30 mouse cellular contexts compared by ENCODE assay signal in the genomic region with DNA sequence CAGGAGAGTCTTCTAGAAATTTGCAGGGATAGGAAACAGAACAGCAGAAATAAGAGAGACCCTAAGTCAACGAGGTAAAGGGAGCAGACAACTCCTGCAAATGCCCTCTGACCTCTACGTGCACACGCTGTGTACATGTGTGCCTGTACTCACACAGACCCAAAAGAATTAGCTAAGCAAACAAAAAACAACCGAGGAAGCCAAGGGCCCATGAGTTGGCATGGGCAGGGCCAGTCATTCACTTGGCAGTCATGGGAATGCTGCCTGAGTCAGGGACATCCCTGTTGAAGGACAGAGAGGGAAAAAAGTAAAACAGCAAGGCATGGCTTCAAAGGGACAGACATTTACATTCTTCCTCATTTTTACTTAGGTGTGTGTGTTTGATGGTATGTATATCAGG. TPM values are rescaled to one million over a fixed set of nuclear protein-coding genes. Genes with fewer than 3 reads are reported as not detected.
A peak's percentile ranks its signal among the peaks of the same experiment; 100 is the strongest.
DNase-seq lines count a peak whose midpoint lies in the region; ATAC-seq and TF ChIP-seq lines count a peak whose summit lies in the region.
"Had no signal": no experiment of that assay in that cellular context is flagged by ENCODE, and none has a peak within 500 bp of the region (broad histone marks: within the 10 kb centered on the region; RNA-seq: fewer than 3 reads in every experiment).

No protein-coding gene starts in this region.

- DNase-seq in adrenal gland, adult 2 months, result peak; percentile 66
- DNase-seq in adrenal gland, adult 8-10 months, result no peak
- peak; percentile 81 for DNase-seq in liver, adult 2 months (ENCODE audit: extremely low read depth, low read depth, low spot score)
- peak; percentile 46 for DNase-seq in adipocyte (ENCODE audit: low spot score)
- no peak for DNase-seq in right cerebral cortex, postnatal 10 days (ENCODE audit: low spot score in 2 of 2)
- no peak for DNase-seq in urinary bladder, adult 18-20 months (ENCODE audit: low spot score in 2 of 2)
- DNase-seq: cerebellum, adult 18-20 months; cerebellum, adult 9-11 months; cerebellum, postnatal 25 days; forebrain, postnatal 0 days; gastrocnemius, adult 2 months; gastrocnemius, postnatal 14 days; heart, adult 11 months had no signal

- WGBS in liver, adult 2 months, result 22% methylated on average over 4 of the region's 4 CpGs
- WGBS in liver, embryonic 12.5 days (ENCODE audit: insufficient replicate concordance), result 79% methylated on average over 4 of the region's 4 CpGs

- peaks cover 4% of the 10 kb centered on the region; the same call in 1 of the 2 replicates for H3K9me3 ChIP-seq in liver, embryonic 12.5 days (replicated peaks)
- H3K9me3 ChIP-seq: embryonic facial prominence, embryonic 12.5 days; embryonic facial prominence, embryonic 15.5 days; hindbrain, embryonic 15.5 days had no signal

- no peak overlapping the region for H3K4me3 ChIP-seq in liver, adult 2 months (ENCODE audit: insufficient read depth, low read depth, low read length)
- no peak overlapping the region for H3K4me3 ChIP-seq in liver, embryonic 12.5 days
- H3K4me3 ChIP-seq: embryonic facial prominence, embryonic 12.5 days; embryonic facial prominence, embryonic 15.5 days; gastrocnemius, adult 2 months; hindbrain, embryonic 12.5 days; hindbrain, embryonic 15.5 days had no signal

- no peak for TF ChIP-seq POLR2A in liver, adult 2 months (IDR thresholded peaks at IDR 0.05; ENCODE audit: extremely low read depth, insufficient read depth, low read length)

- H3K36me3 ChIP-seq in liver, adult 2 months (ENCODE audit: control insufficient read depth, insufficient read depth, low read length), result peaks cover 10% of the 10 kb centered on the region; the same call in 1 of the 2 replicates
- peaks cover 38% of the 10 kb centered on the region for H3K36me3 ChIP-seq in liver, embryonic 12.5 days

- no peak for TF ChIP-seq CTCF in liver, adult 2 months (IDR thresholded peaks at IDR 0.05; ENCODE audit: low read depth, low read length)

- no peak overlapping the region for H3K9ac ChIP-seq in liver, adult 2 months (ENCODE audit: low read depth, low read length)
- no peak overlapping the region for H3K9ac ChIP-seq in liver, embryonic 12.5 days
- H3K9ac ChIP-seq: embryonic facial prominence, embryonic 12.5 days; embryonic facial prominence, embryonic 15.5 days; forebrain, postnatal 0 days; hindbrain, embryonic 12.5 days; hindbrain, embryonic 15.5 days had no signal

- H3K4me2 ChIP-seq in liver, embryonic 12.5 days, result no peak overlapping the region
- H3K4me2 ChIP-seq: embryonic facial prominence, embryonic 12.5 days; embryonic facial prominence, embryonic 15.5 days; heart, embryonic 11.5 days; hindbrain, embryonic 12.5 days; hindbrain, embryonic 15.5 days had no signal

- H3K4me1 ChIP-seq in liver, adult 2 months (ENCODE audit: control insufficient read depth, insufficient read depth, low read length), result peaks cover 7% of the 10 kb centered on the region; the same call in 1 of the 2 replicates
- H3K4me1 ChIP-seq in liver, embryonic 12.5 days, result no peaks in the 10 kb centered on the region
- H3K4me1 ChIP-seq: embryonic facial prominence, embryonic 12.5 days; embryonic facial prominence, embryonic 15.5 days; hindbrain, embryonic 12.5 days; hindbrain, embryonic 15.5 days had no signal

- H3K79me2 ChIP-seq in liver, adult 2 months (ENCODE audit: control insufficient read depth, insufficient read depth, low read length), result no peaks in the 10 kb centered on the region

- no peaks in the 10 kb centered on the region for H3K27me3 ChIP-seq in liver, adult 2 months (ENCODE audit: control insufficient read depth, insufficient read depth, low read length)
- peaks cover 8% of the 10 kb centered on the region; the same call in 1 of the 2 replicates for H3K27me3 ChIP-seq in liver, embryonic 12.5 days (replicated peaks)
- H3K27me3 ChIP-seq: embryonic facial prominence, embryonic 12.5 days; embryonic facial prominence, embryonic 15.5 days; hindbrain, embryonic 12.5 days; hindbrain, embryonic 15.5 days had no signal

- ATAC-seq in liver, embryonic 12.5 days, result no peak
- ATAC-seq: activated CD4-positive, CD25-positive, alpha-beta regulatory T cell, adult 4 months; CD4-positive, CD25-positive, alpha-beta regulatory T cell, adult 4 months; forebrain, embryonic 14.5 days; forebrain, postnatal 0 days; intestine, postnatal 0 days had no signal

- peak overlapping the region; percentile 38; the same call in 1 of the 2 replicates for H3K27ac ChIP-seq in liver, adult 2 months (replicated peaks; ENCODE audit: insufficient read depth, low read depth, low read length)
- no peak overlapping the region for H3K27ac ChIP-seq in liver, embryonic 12.5 days
- H3K27ac ChIP-seq: embryonic facial prominence, embryonic 12.5 days; embryonic facial prominence, embryonic 15.5 days; gastrocnemius, adult 2 months; hindbrain, embryonic 12.5 days; hindbrain, embryonic 15.5 days had no signal

RNA-seq across cellular contexts. Expression of a gene that starts 1.9 kb away (rescaled TPM):
- total RNA-seq in adrenal gland, adult 2 months (2021), result 1 to 10 TPM in 1 of 2 experiments, under 1 TPM in 1; 0.38 to 3.2 TPM
- 2.5 and 2.6 TPM in 2 replicates for polyA plus RNA-seq in adrenal gland, adult 2 months (2012; rRNA removed)
- total RNA-seq in adrenal gland, adult 8-10 months (2022), result 1 to 10 TPM; 1.6 to 2.9 (median 2.1) TPM
- total RNA-seq in liver, adult 2 months (2014; rRNA removed), result 0.54 TPM in 1 of 2 replicates, not detected in the other
- polyA plus RNA-seq in liver, adult 2 months (2012; rRNA removed), result 0.65 and 0.71 TPM in 2 replicates
- 0.48 and 0.56 TPM in 2 replicates for polyA plus RNA-seq in liver, embryonic 12.5 days (2016; fragmentation: Nextera tagmentation; extraction: Ambion mirVana)
- total RNA-seq: common myeloid progenitor, adult 5-6 weeks; hematopoietic stem cell, adult 5-6 weeks had no signal

RNA-seq across cellular contexts. Expression of a gene that starts 14.6 kb away (rescaled TPM):
- total RNA-seq in adrenal gland, adult 2 months (2021), result 10 to 100 TPM; 40.8 to 50.0 TPM
- polyA plus RNA-seq in adrenal gland, adult 2 months (2012; rRNA removed), result 19.4 and 28.3 TPM in 2 replicates
- total RNA-seq in adrenal gland, adult 8-10 months (2022), result 10 to 100 TPM; 46.1 to 54.7 (median 50.0) TPM
- 33.7 and 38.5 TPM in 2 replicates for total RNA-seq in liver, adult 2 months (2014; rRNA removed)
- polyA plus RNA-seq in liver, adult 2 months (2012; rRNA removed), result 33.9 and 35.3 TPM in 2 replicates
- polyA plus RNA-seq in liver, embryonic 12.5 days (2016; fragmentation: Nextera tagmentation; extraction: Ambion mirVana), result 66.2 and 70.4 TPM in 2 replicates

RNA-seq across cellular contexts. Expression of a gene that starts 17.1 kb away (rescaled TPM):
- 1 to 10 TPM; 1.6 to 3.0 TPM for total RNA-seq in adrenal gland, adult 2 months (2021)
- 4.0 and 5.0 TPM in 2 replicates for polyA plus RNA-seq in adrenal gland, adult 2 months (2012; rRNA removed)
- 1 to 10 TPM; 3.0 to 4.5 (median 3.4) TPM for total RNA-seq in adrenal gland, adult 8-10 months (2022)
- 0.55 and 2.3 TPM in 2 replicates for total RNA-seq in liver, adult 2 months (2014; rRNA removed)
- 2.7 and 2.8 TPM in 2 replicates for polyA plus RNA-seq in liver, adult 2 months (2012; rRNA removed)
- 0.97 and 1.4 TPM in 2 replicates for polyA plus RNA-seq in liver, embryonic 12.5 days (2016; fragmentation: Nextera tagmentation; extraction: Ambion mirVana)
- total RNA-seq: forebrain, postnatal 0 days; gastrocnemius, adult 2 months had no signal
- polyA plus RNA-seq: activated CD4-positive, CD25-positive, alpha-beta regulatory T cell, adult 4 months; CD4-positive, CD25-positive, alpha-beta regulatory T cell, adult 4 months had no signal

RNA-seq across cellular contexts. Expression of a gene that starts 53.1 kb away (rescaled TPM):
- under 1 TPM; 0.92 to 0.97 TPM for total RNA-seq in adrenal gland, adult 2 months (2021)
- 0.36 and 0.73 TPM in 2 replicates for polyA plus RNA-seq in adrenal gland, adult 2 months (2012; rRNA removed)
- total RNA-seq in adrenal gland, adult 8-10 months (2022), result 1 to 10 TPM in 2 of 4 experiments, under 1 TPM in 2; 0.83 to 1.2 (median 0.99) TPM
- 2.4 and 6.2 TPM in 2 replicates for total RNA-seq in liver, adult 2 months (2014; rRNA removed)
- 5.7 and 6.3 TPM in 2 replicates for polyA plus RNA-seq in liver, adult 2 months (2012; rRNA removed)
- 0.10 and 0.31 TPM in 2 replicates for polyA plus RNA-seq in liver, embryonic 12.5 days (2016; fragmentation: Nextera tagmentation; extraction: Ambion mirVana)
- total RNA-seq: MEL had no signal
- polyA plus RNA-seq: CD4-positive, CD25-positive, alpha-beta regulatory T cell, adult 4 months had no signal

RNA-seq across cellular contexts. Expression of a gene that starts 53.9 kb away (rescaled TPM):
- total RNA-seq in adrenal gland, adult 2 months (2021), result not detected
- polyA plus RNA-seq in adrenal gland, adult 2 months (2012; rRNA removed), result 0.24 TPM in 1 of 2 replicates, not detected in the other
- under 1 TPM in 2 of 4 experiments, not detected in 2; 0.17 to 0.35 TPM for total RNA-seq in adrenal gland, adult 8-10 months (2022)
- 12.2 and 16.2 TPM in 2 replicates for total RNA-seq in liver, adult 2 months (2014; rRNA removed)
- polyA plus RNA-seq in liver, adult 2 months (2012; rRNA removed), result 11.7 and 12.2 TPM in 2 replicates
- 0.62 and 0.66 TPM in 2 replicates for polyA plus RNA-seq in liver, embryonic 12.5 days (2016; fragmentation: Nextera tagmentation; extraction: Ambion mirVana)
- total RNA-seq: common myeloid progenitor, adult 5-6 weeks; gastrocnemius, adult 2 months; gastrocnemius, postnatal 14 days; gastrocnemius, postnatal 4 days; heart, adult 8-10 months; heart, postnatal 25 days; MEL had no signal
- polyA plus RNA-seq: activated CD4-positive, CD25-positive, alpha-beta regulatory T cell, adult 4 months; C2C12; CD4-positive, CD25-positive, alpha-beta regulatory T cell, adult 4 months had no signal

Comparison
In these comparisons a context has a peak if more than half of its experiments do, and no peak if none do; other contexts are left out.
1. DNase-seq: peak in adrenal gland, adult 2 months (single experiment), liver, adult 2 months (single experiment) and adipocyte (single experiment); none in adrenal gland, adult 8-10 months (single experiment), right cerebral cortex, postnatal 10 days (0 of 2) and urinary bladder, adult 18-20 months (0 of 2).